Mouse (Mus musculus) c-Kit-negative CD71-positive TER-119-positive erythroid progenitor cells, embryonic 14.5 days (primary cell): ENCODE data around the gene Trp53rkb.

ENCODE experiments used
- DNase-seq: peaks from one replicate; pipeline ENCODE4 v3.0.0-alpha.2; 2013; ENCODE audit warnings: low read depth, low spot score

The Trp53rkb gene

GRCm38 (mm10) chr2:166792355-166792754 is at the start of gene Trp53rkb:
TSS of gene Trp53rkb (plus strand) at chr2:166792531.
- DNase-seq: no peak

- DNase-seq: no peak
These were observed 48.8 kb upstream of the Trp53rkb start for GRCm38 (mm10) chr2:166743504-166743903.

GRCm38 (mm10) chr2:166744433-166744832 is 47.9 kb upstream of the Trp53rkb start:
- DNase-seq: no peak

- DNase-seq: no peak
These were observed 46.5 kb upstream of the Trp53rkb start for GRCm38 (mm10) chr2:166745849-166746248.

GRCm38 (mm10) chr2:166746261-166746913 is 45.9 kb upstream of the Trp53rkb start:
- peak; percentile 36 for DNase-seq

- DNase-seq: no peak
These were observed 41.6 kb upstream of the Trp53rkb start for GRCm38 (mm10) chr2:166750620-166751191.

- no peak for DNase-seq
These were observed 38.1 kb upstream of the Trp53rkb start for GRCm38 (mm10) chr2:166754194-166754593.

- DNase-seq: no peak
These were observed 37.6 kb upstream of the Trp53rkb start for GRCm38 (mm10) chr2:166754760-166755159.

GRCm38 (mm10) chr2:166757969-166758368 is 34.4 kb upstream of the Trp53rkb start:
- DNase-seq: no peak

- no peak for DNase-seq
These were observed 28.3 kb upstream of the Trp53rkb start for GRCm38 (mm10) chr2:166764051-166764450.

- DNase-seq: no peak
These were observed 24.7 kb upstream of the Trp53rkb start for GRCm38 (mm10) chr2:166767591-166767990.

GRCm38 (mm10) chr2:166771396-166771795 is 20.9 kb upstream of the Trp53rkb start:
- no peak for DNase-seq

GRCm38 (mm10) chr2:166773587-166773986 is 18.7 kb upstream of the Trp53rkb start:
- no peak for DNase-seq

- DNase-seq: no peak
These were observed 18.1 kb upstream of the Trp53rkb start for GRCm38 (mm10) chr2:166774275-166774674.

GRCm38 (mm10) chr2:166775357-166775893 is 16.9 kb upstream of the Trp53rkb start:
- DNase-seq: no peak

GRCm38 (mm10) chr2:166776272-166776671 is 16.1 kb upstream of the Trp53rkb start:
- no peak for DNase-seq

- no peak for DNase-seq
These were observed 12.4 kb upstream of the Trp53rkb start for GRCm38 (mm10) chr2:166779956-166780355.

GRCm38 (mm10) chr2:166780980-166781578 is 11.3 kb upstream of the Trp53rkb start:
- peak; percentile 58 for DNase-seq

GRCm38 (mm10) chr2:166784376-166784775 is 8.0 kb upstream of the Trp53rkb start:
- DNase-seq: no peak

GRCm38 (mm10) chr2:166786353-166787004 is 5.9 kb upstream of the Trp53rkb start:
- peak; percentile 76 for DNase-seq

- DNase-seq: no peak
These were observed 593 bp upstream of the Trp53rkb start for GRCm38 (mm10) chr2:166791738-166792137.

GRCm38 (mm10) chr2:166793542-166794214 is 1.3 kb downstream of the Trp53rkb start:
- DNase-seq: peak; percentile 54
